Mouse (Mus musculus) mouse embryonic stem cell (cell line): ENCODE results near the gene Slc4a4.

ENCODE experiments used
- in situ Hi-C, 2 experiments: fragments of 300-500 bp; cut with MboI; formaldehyde crosslinking; loops; 1 replicate in 1 of 2; 3 replicates in 1 of 2; pipeline ENCODE4 v1.14.3; 2019 to 2020; ENCODE audit warnings: low sequenced_read_pairs in 2 of 2, low pct_unique_long_range_greater_than_20kb in 1 of 2, mixed read lengths in 1 of 2; ENCODE audit not compliant: unreplicated experiment in 1 of 2

Slc4a4 gene

DNA sequence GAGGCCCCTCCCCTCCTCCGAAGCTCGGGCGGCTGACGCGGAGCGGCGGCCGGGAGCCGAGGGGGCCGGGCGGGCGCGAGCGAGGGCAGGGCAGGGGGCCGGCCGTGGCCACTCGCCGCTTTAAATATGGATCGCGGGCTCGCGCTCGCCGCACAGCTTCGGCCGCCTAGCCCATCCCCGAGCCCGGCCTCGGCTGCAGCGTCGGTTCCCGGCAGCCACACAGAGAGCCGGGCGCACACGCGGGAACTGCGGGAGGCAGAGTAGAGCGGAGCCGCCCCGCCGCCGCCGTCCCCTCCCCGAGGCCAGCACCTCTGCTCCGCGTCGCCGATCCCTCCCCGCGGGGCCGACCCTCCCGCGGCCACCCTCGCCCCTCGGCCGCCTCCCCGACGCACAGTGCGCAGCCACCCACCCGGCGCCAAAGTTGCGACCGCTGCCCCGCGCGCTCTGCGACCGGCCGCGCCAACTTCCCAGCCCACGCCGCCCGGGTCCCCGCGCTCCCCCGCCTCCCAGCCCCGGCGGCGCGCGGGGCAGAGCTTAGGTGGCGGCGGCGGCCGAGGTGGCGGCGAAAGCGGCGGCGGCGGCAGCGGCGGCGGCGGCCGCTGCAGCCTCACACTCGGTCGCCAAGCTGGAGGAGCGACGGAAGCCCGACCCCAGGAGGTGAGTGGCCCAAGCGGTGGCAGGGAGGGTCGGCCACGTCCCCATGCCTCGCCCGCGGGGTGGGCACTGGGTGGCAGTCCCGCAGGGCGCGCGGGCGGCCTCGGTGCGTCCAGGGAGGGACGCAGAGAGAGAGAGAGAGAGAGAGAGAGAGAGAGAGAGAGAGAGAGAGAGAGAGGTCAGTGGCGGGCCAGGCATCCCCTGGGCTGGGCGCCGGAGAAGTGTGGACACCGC lies at the start of gene Slc4a4:
TSS of gene Slc4a4 (plus strand) at position 151 of the 888 bp plus-strand sequence.
- in situ Hi-C loops, result no loop called here

DNA sequence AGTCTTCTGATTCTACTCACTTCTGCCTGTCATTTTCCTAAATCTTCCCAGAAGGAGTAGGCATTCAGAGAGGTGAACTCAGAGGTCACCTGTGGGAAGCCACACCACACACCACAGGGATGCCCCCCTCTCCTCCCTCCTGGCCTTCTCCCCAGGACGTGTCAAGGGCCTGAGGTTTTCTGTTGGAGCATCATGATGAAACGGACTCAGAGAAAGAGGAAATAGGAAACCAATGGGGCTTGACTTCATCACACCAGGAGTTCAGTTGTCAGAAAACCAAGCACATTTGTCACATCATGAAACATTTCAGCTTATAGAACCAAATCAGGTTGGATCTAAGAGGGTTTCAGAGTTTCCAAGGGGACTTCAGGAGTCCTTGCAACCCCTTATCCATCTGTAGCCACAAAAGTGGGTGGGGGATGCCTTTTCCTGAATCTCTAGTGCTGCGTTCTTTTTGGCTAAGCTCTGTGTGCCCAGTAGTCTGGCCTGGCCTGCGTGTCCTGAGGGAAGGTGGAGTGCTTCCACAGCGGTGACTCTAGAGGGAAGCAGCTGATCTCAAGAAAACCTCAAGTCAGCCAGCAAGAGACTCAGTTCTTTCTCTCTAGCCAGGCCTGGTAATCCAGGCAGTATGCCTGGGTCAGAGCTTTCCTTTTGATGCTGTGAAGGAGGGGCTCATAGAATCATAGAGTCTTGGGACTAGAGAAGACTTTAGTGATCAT lies 46.4 kb upstream of the Slc4a4 start:
- in situ Hi-C loops, result no loop called here

DNA sequence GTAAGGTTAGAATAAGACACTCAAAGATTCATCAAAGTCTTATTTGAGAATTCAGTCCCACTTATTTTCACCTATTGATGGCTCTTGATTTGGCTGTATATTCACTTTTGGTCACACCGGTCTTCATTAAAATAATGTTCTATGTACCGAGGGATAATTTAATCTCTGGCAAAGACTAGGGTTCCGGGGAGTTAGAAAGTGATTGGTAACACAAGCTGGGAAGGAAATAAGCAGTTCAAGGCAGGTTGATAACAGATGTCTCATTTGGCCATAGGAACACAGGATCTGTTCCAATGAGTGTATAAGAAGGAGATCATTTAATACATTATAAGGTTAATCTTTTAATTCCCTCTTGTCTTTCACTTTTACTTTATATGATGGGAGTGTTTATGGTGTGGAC lies 29.3 kb upstream of the Slc4a4 start:
- in situ Hi-C loops, result no loop called here

DNA sequence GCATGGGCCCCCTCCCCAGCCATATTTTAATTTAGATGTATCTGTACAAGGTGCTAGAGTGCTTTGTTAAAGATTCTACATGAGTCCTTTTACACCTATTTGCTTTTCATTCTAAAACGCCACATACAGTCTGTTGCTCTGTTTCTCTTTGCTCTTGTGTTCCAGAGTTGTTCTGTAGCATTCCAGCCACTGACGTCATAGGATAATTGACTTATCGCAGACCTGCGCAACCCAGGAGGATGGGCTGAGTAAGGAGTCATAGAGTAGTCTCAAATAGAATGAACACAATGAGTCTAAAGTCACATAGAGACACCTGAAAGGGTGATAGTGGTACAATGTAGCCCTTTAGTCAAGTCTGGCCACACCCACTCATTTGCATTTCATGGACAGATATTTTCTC lies 28.8 kb upstream of the Slc4a4 start:
- in situ Hi-C loops, result no loop called here

DNA sequence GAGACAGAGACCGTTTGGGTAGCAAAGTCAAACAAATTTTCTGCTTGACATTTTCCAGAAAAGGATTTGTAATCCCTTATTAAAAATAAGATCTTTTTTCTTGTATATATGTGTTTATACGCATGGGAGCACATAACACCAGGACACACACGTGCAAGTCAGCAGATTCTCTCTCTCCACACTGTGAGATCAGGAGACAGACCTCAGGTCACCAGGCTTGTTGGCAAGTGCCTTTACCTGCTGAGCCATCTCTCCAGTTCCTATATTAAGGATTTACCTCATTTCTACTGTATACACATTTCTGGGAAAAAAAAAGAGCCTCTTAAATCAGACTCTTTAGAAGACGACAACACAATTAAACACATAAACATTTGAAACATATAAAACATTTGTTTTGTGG lies 28.4 kb upstream of the Slc4a4 start:
- in situ Hi-C loops, result no loop called here

DNA sequence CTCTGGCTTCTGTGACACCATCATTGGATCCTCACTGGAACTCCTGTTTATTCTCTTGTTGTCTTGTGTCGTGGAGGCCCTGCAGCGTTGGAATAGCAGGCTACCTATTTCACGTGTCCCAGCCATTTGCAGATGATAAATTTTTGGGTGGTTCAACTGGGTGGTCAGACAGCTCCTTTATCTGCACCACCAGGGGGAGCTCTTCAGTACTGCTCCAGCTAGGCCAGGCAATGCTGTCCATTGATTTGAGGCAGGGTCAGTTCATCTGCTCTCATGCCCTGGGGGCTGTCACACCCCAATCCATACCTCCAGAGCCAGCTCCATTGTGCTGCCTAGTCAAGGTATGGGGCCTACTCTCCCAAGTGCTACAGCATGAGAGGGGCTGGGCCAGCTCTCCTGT lies 24.5 kb upstream of the Slc4a4 start:
- in situ Hi-C loops, result no loop called here

DNA sequence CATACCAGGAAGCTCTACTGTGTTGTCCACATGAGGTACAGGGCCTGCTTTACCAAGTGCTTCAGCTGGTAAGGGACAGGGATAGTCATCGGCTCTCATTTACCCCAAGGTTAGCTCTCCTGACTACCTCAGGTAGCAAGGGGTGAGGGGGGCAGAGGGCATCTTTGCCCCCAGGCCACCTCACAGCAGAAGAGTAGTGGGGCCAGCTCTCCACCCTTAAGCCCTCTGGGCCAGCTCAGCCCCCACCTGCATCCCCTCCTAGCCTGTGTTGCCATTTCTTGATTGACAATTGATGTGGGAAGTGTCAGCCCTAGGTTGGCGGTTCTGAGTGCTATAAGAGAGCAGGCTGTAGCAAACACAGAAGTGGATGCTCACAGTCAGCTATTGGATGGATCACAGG lies 23.8 kb upstream of the Slc4a4 start:
- in situ Hi-C loops, result no loop called here

DNA sequence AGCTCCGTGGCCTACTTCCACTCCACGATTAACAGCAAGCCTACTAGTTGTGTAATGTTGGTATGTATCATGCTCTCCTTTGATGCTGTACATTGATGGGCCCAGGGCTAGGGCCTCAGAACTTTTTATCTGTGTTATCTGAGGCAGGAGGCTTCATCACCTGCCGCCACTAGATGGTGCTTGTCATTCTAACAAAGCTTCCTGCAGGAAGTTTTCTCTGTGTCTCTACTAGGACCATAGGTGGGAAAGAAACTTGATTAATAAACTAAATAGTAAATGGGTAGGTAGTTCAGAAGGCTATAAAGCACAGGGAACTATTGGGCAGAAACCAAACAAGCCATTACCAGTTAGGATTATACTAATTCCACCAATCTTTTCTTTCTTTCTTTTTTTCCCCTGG lies 2.5 kb upstream of the Slc4a4 start:
- in situ Hi-C loops, result no loop called here

DNA sequence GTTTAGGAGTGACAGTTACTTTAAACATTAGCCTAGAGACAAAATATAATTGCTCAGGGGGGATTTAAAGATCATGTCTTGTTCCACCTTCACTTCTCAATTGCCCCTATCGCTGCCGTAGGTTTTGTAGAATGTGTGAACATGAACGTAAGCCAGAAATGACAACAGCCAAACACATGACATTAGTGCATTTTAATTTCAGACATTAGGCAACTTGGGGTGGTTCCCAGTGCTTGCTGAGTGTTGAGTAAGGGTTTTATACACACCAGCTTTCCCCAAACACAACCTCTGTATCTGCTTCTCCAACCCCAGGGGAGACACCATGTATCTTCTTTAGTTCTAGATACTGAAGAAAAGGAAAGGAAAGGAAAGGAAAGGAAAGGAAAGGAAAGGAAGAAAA lies 1.1 kb upstream of the Slc4a4 start:
- in situ Hi-C loops, result no loop called here

DNA sequence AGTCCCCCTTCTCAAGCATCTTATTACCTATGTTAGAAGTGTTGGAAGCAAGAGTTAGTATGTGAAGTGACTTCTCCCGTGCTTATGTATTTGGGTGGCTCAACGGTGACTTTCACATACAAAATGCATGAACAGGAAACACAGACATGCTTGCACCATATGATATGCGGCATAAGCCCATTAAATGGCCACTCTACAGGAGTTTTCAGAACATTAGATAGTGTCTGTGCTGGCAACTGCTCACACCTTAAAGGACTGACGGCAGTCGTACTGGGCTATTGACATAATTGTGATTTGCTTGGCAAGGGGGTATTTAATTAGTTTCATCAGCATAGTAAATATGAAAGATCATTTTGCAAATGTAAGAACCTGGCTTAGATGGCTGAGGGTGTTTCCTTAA lies 674 bp upstream of the Slc4a4 start:
- in situ Hi-C loops, result no loop called here

DNA sequence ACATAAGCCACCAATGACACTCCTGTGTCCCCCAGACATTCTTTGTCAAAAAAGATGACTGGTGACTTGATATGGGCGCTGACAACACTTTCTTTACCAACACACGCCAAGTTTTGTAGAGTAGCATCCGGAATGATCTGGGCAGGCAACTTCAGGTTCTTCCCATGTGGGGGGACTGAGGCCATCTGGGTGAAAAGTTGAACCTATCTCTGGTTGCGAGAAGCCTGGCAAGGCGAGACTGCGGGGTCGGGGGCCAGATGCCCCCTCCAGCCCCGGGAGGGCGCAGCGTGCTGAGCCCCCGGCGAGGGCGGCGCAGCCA lies 310 bp upstream of the Slc4a4 start:
- in situ Hi-C loops, result no loop called here

DNA sequence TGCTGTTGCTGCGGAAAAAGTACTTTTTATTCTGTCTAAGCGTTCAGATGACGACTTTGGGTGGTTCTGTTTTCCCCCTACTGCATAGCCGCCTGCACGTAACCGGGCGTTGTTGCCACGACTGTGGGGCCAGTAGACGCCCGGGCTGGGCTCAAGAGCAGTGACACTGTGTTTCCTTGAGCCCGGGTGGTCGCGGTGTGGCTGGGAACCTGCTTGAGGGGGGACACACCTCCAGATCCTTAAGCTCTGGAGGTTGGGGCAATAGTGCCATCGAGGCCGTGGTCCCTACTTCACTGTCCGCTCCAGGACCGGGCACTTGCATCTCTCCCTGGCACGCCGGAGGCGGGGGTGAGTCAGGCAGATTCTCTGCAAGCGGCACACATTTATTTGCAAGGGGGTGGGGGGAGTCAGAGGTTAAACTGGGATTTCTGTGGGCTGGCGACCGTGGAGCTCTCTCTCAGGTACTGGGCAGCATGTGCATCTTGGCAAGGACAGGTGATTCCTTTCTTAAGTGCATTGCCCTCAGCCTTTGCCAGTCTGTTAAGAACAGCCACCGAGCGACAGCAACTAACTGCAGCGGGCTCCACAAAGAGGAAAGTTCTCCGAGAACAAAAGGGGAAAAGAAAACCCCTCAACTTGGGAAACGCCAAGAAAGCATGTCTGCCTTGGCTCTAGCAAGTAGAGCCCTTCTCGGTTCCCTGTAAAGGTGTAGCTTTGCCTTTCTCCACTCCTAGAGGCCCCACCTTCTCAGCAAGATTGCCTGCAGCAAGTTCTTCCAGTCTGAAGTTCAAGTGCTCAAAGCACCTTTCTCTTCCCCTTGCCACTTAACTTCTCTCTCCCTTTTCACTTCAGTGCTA lies 1.2 kb downstream of the Slc4a4 start:
- in situ Hi-C loops, result no loop called here

DNA sequence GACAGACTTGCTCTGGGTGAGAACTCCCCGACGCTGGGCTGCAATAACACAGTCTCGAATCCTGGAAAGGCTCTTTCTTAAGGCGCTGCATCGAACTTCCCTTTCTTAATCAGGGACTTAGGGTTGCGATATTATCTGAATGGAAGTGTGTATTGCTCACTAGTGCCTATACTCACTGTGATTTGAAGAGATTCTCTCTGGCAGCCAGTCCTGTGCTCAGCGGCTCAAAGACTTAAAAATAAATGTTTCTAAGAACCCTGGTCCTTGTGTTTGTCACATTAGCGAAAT lies 1.7 kb downstream of the Slc4a4 start:
- in situ Hi-C loops, result no loop called here

DNA sequence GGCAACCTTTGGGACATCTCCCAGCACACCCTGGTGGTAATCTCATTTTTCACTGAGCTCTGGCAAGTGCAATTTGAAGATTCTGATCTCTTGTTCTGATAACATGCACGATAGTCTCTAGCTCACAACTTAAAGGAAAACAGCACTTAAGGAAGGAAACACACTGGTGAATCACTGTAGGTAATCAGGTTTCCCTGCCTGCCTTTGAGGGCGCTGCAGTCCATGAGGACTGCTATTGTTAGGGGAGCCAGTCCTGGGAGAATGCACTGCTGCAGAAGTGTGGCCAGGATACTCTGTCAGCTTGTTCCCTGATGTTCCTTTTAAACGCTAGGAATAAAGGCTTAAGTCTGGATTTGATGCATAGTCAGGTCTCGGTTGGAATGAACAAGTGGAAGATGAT lies 2.7 kb downstream of the Slc4a4 start:
- in situ Hi-C loops, result no loop called here

DNA sequence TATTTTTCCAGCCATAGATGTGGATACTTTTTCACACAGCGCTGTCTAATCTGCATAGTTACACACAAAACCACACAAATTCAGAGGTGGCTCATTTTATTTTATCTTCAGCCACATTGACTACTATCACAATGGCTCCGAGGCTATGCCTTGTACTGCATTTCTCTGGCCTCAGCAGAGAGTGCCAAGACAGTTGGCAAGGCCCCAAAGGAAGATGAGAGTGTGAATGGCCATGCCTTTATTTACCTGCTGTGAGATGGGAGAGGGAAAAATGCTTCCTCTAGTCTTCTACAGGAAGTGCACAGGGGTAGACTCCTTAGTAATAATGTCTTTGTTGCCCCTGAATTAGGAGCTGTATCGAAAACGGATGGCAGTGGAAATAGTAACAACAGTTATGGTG lies 3.5 kb downstream of the Slc4a4 start:
- in situ Hi-C loops, result no loop called here

DNA sequence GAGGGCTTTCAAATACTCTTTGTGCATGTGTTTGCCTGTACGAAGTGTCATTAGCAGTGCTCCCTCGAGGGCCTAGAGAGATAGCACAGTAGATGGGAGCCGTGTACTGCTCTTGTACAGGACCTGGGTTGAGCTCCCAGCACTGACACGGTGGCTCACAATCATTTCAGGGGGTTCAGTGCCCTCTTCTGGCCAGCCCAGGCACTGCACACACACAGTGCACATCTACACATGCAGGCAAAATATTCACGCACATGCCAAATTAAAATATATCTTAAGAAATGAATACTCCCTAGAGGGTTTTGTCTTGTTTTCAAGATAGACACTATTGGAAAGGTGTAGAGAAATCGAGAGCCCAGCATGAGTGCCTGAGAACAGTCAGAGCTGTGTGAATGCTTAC lies 10.0 kb downstream of the Slc4a4 start:
- in situ Hi-C loops, result no loop called here

DNA sequence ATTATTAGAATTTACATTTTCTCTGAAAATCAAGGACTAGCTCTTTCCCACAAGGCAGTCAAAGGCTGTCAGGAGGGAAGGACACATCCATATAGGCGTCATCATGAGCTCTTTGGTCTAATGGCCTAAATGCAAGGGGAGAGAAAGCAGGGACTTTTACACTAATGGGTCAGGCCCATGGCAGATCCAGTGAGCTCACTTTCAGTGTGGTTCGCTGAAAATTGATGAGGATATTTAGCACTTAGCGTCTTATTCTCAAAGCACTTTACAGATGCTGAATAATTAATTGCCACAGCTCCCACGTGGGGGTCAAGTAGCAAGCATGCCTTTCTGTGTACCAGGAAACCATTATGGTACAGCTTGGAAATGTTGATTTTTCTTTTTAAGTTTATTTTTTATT lies 16.5 kb downstream of the Slc4a4 start:
- in situ Hi-C loops, result loop anchor here in 1 of 2 experiments (10.0 kb wide), 2 partner anchors 108 to 322 kb away; no protein-coding TSS in a partner anchor

DNA sequence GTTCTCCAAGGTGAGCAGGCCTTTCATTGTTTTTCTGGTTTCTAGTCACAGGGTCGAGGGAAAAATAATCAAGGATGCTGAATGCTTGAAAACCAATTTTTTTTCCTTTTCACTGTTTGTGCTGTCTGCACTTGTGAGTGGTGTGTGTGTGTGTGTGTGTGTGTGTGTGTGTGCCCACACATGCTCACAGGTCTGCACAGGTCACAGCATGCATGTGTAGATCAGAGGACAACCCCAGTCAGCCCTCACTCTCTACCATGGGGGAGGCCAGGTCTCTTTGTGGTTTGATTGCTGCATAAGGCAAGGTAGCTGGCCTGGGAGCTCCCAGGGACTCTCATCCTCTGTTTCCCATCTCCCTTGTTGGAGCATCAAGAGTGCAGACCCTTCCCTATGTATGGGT lies 16.9 kb downstream of the Slc4a4 start:
- in situ Hi-C loops, result loop anchor here in 1 of 2 experiments (10.0 kb wide), 2 partner anchors 109 to 321 kb away; no protein-coding TSS in a partner anchor

DNA sequence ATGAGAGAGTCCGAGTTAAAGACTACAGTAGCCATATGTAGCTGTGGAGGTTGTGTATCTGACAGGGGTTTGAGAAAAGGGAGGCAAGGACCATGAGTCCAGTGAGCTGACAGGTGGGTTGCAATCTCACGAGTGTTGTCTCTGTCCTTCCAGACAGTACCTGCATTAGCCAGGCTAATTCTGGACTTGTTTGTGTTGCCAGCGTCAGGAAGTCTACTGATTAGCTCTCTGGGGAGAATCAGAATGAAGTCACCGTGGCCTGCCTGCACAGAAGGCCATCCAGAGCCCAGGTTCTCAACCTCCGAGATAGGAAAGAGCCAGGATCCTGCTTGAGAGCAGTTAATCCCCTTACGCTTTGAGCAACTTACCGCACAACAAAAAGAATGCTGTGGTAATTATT lies 18.2 kb downstream of the Slc4a4 start:
- in situ Hi-C loops, result loop anchor here in 1 of 2 experiments (10.0 kb wide), 2 partner anchors 110 to 320 kb away; no protein-coding TSS in a partner anchor
